Mouse (Mus musculus): ENCODE measurements around the gene Trpv1. TPM values are rescaled to one million over a fixed set of nuclear protein-coding genes. Genes with fewer than 3 reads are reported as not detected.

Trpv1 gene
- polyA plus RNA-seq (2011; ENCODE audit: insufficient read depth, insufficient read length, low read depth, missing spikeins), result not detected in 2 replicates

- H3K4me3 ChIP-seq (ENCODE audit: low read depth, low read length), result no peak within 1 kb of the TSS
- H3K27me3 ChIP-seq (ENCODE audit: control insufficient read depth, insufficient read depth, low read length, poor library complexity, severe bottlenecking), result no peaks in the 10 kb centered on the region
- TF ChIP-seq CTCF (IDR thresholded peaks at IDR 0.05; ENCODE audit: low read depth, low read length) (no peak), EP300 (IDR thresholded peaks at IDR 0.05; ENCODE audit: insufficient read depth, low read depth, low read length) (no peak), POLR2A (IDR thresholded peaks at IDR 0.05; ENCODE audit: insufficient read depth, low read length) (no peak)
- H3K27ac ChIP-seq (ENCODE audit: insufficient read depth, low read length), result no peak within 1 kb of the TSS
- no peaks in the 10 kb centered on the region for H3K36me3 ChIP-seq (ENCODE audit: control insufficient read depth, insufficient read depth, low read length, poor library complexity, severe bottlenecking)
- no peaks in the 10 kb centered on the region for H3K9me3 ChIP-seq (replicated peaks; ENCODE audit: control insufficient read depth, insufficient read depth, low read length, poor library complexity, severe bottlenecking)
- H3K9ac ChIP-seq (ENCODE audit: low read depth, poor library complexity, severe bottlenecking), result no peak within 1 kb of the TSS
- no peaks in the 10 kb centered on the region for H3K4me1 ChIP-seq (ENCODE audit: control insufficient read depth, insufficient read depth, low read length)
Measured at GRCm38 (mm10) chr11:73233992-73234391, at the start of gene Trpv1. Trpv1 (plus strand) TSS chr11:73234292.

DNA sequence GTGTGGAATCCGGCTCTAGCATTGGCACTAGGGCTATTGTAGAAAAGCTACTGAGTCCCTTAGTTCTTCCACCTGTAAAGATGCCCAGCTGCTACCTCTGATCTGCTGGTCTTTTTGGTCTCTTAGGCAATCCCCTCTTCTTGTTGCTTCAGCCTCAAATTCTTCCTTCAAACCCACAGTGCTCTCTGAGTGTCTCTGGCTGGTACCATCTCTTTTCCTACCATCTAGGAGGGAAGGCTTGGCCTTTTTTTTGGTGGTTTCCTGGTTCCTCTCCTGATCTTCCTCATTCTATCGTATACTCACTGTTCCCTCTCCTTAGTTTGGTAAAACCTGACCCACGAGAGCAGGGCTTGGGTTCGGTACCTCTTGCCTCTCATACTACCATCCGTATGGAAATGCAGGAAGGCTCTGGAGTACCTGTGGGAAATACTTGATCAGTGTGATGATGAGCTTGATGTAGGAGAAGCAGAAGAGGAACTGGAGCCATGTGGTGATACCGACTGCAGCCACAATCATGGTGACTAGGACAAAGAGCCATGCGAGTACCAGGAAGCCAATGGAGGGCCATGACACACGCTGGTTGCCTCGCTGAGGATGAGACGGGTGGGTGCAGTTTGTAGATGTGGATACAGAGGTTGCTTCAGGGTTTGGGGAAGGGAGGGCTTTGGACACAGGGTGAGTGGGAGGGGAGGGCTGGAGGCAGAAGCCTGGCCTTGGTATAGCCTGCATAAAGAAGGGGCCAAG is 48.0 kb upstream of the Trpv1 start:
- TF ChIP-seq CTCF (IDR thresholded peaks at IDR 0.05; ENCODE audit: low read depth, low read length) (no peak), EP300 (IDR thresholded peaks at IDR 0.05; ENCODE audit: insufficient read depth, low read depth, low read length) (no peak), POLR2A (IDR thresholded peaks at IDR 0.05; ENCODE audit: insufficient read depth, low read length) (no peak)
- no peaks in the 10 kb centered on the region for H3K9me3 ChIP-seq (replicated peaks; ENCODE audit: control insufficient read depth, insufficient read depth, low read length, poor library complexity, severe bottlenecking)
- H3K9ac ChIP-seq (ENCODE audit: low read depth, poor library complexity, severe bottlenecking), result no peak overlapping the region
- no peaks in the 10 kb centered on the region for H3K36me3 ChIP-seq (ENCODE audit: control insufficient read depth, insufficient read depth, low read length, poor library complexity, severe bottlenecking)
- no peak overlapping the region for H3K27ac ChIP-seq (ENCODE audit: insufficient read depth, low read length)
- H3K4me1 ChIP-seq (ENCODE audit: control insufficient read depth, insufficient read depth, low read length), result no peaks in the 10 kb centered on the region
- no peak overlapping the region for H3K4me3 ChIP-seq (ENCODE audit: low read depth, low read length)
- no peaks in the 10 kb centered on the region for H3K27me3 ChIP-seq (ENCODE audit: control insufficient read depth, insufficient read depth, low read length, poor library complexity, severe bottlenecking)

DNA sequence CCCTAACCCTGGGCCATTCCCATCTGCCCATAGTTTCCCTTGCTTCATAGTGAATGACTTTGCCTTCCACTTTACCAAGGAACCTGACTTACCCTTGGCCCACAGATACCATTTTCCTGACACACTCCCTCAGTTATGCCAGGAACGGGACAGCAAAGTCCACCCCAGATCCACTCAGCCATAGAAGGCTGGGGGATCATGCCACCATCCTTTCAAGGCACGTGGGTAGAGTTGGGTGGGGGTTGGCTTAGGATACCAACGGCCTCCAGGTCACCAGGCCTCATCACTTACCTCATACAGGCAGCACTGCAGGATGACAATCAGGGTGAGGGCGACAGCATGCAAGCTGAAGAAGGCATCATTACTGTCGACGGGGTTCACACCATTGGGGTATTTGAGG is 46.9 kb upstream of the Trpv1 start:
- no peaks in the 10 kb centered on the region for H3K27me3 ChIP-seq (ENCODE audit: control insufficient read depth, insufficient read depth, low read length, poor library complexity, severe bottlenecking)
- no peak overlapping the region for H3K9ac ChIP-seq (ENCODE audit: low read depth, poor library complexity, severe bottlenecking)
- H3K4me3 ChIP-seq (ENCODE audit: low read depth, low read length), result no peak overlapping the region
- TF ChIP-seq EP300 (IDR thresholded peaks at IDR 0.05; ENCODE audit: insufficient read depth, low read depth, low read length) (no peak), POLR2A (IDR thresholded peaks at IDR 0.05; ENCODE audit: insufficient read depth, low read length) (no peak), CTCF (IDR thresholded peaks at IDR 0.05; ENCODE audit: low read depth, low read length) (no peak)
- no peaks in the 10 kb centered on the region for H3K4me1 ChIP-seq (ENCODE audit: control insufficient read depth, insufficient read depth, low read length)
- no peaks in the 10 kb centered on the region for H3K9me3 ChIP-seq (replicated peaks; ENCODE audit: control insufficient read depth, insufficient read depth, low read length, poor library complexity, severe bottlenecking)
- H3K36me3 ChIP-seq (ENCODE audit: control insufficient read depth, insufficient read depth, low read length, poor library complexity, severe bottlenecking), result no peaks in the 10 kb centered on the region; the same call in 1 of the 2 replicates
- H3K27ac ChIP-seq (ENCODE audit: insufficient read depth, low read length), result no peak overlapping the region

- Histone ChIP-seq H3K27me3 (ENCODE audit: control insufficient read depth, insufficient read depth, low read length, poor library complexity, severe bottlenecking) (no peaks in the 10 kb centered on the region), H3K4me1 (ENCODE audit: control insufficient read depth, insufficient read depth, low read length) (no peaks in the 10 kb centered on the region), H3K36me3 (ENCODE audit: control insufficient read depth, insufficient read depth, low read length, poor library complexity, severe bottlenecking) (no peaks in the 10 kb centered on the region; the same call in 1 of the 2 replicates), H3K27ac (ENCODE audit: insufficient read depth, low read length) (no peak overlapping the region), H3K9me3 (replicated peaks; ENCODE audit: control insufficient read depth, insufficient read depth, low read length, poor library complexity, severe bottlenecking) (no peaks in the 10 kb centered on the region), H3K4me3 (ENCODE audit: low read depth, low read length) (no peak overlapping the region), H3K9ac (ENCODE audit: low read depth, poor library complexity, severe bottlenecking) (no peak overlapping the region)
- TF ChIP-seq EP300 (IDR thresholded peaks at IDR 0.05; ENCODE audit: insufficient read depth, low read depth, low read length) (no peak), POLR2A (IDR thresholded peaks at IDR 0.05; ENCODE audit: insufficient read depth, low read length) (no peak), CTCF (IDR thresholded peaks at IDR 0.05; ENCODE audit: low read depth, low read length) (no peak)
Measured at GRCm38 (mm10) chr11:73193047-73193446, 41.0 kb upstream of the Trpv1 start.

GRCm38 (mm10) chr11:73194444-73194843 is 39.6 kb upstream of the Trpv1 start:
- Histone ChIP-seq H3K4me1 (ENCODE audit: control insufficient read depth, insufficient read depth, low read length) (no peaks in the 10 kb centered on the region), H3K27me3 (ENCODE audit: control insufficient read depth, insufficient read depth, low read length, poor library complexity, severe bottlenecking) (no peaks in the 10 kb centered on the region), H3K36me3 (ENCODE audit: control insufficient read depth, insufficient read depth, low read length, poor library complexity, severe bottlenecking) (no peaks in the 10 kb centered on the region; the same call in 1 of the 2 replicates), H3K9me3 (replicated peaks; ENCODE audit: control insufficient read depth, insufficient read depth, low read length, poor library complexity, severe bottlenecking) (no peaks in the 10 kb centered on the region), H3K4me3 (ENCODE audit: low read depth, low read length) (no peak overlapping the region), H3K27ac (ENCODE audit: insufficient read depth, low read length) (no peak overlapping the region), H3K9ac (ENCODE audit: low read depth, poor library complexity, severe bottlenecking) (no peak overlapping the region)
- no peak for TF ChIP-seq POLR2A (IDR thresholded peaks at IDR 0.05; ENCODE audit: insufficient read depth, low read length)
- TF ChIP-seq EP300 (IDR thresholded peaks at IDR 0.05; ENCODE audit: insufficient read depth, low read depth, low read length), result no peak
- TF ChIP-seq CTCF (IDR thresholded peaks at IDR 0.05; ENCODE audit: low read depth, low read length), result no peak

GRCm38 (mm10) chr11:73198190-73198589 is 35.9 kb upstream of the Trpv1 start:
- Histone ChIP-seq H3K36me3 (ENCODE audit: control insufficient read depth, insufficient read depth, low read length, poor library complexity, severe bottlenecking) (no peaks in the 10 kb centered on the region), H3K4me3 (ENCODE audit: low read depth, low read length) (peak overlapping the region; percentile 91), H3K4me1 (ENCODE audit: control insufficient read depth, insufficient read depth, low read length) (no peaks in the 10 kb centered on the region), H3K9me3 (replicated peaks; ENCODE audit: control insufficient read depth, insufficient read depth, low read length, poor library complexity, severe bottlenecking) (no peaks in the 10 kb centered on the region), H3K27me3 (ENCODE audit: control insufficient read depth, insufficient read depth, low read length, poor library complexity, severe bottlenecking) (no peaks in the 10 kb centered on the region), H3K9ac (ENCODE audit: low read depth, poor library complexity, severe bottlenecking) (peak overlapping the region; percentile 45), H3K27ac (ENCODE audit: insufficient read depth, low read length) (no peak overlapping the region)
- TF ChIP-seq POLR2A (IDR thresholded peaks at IDR 0.05; ENCODE audit: insufficient read depth, low read length) (no peak), EP300 (IDR thresholded peaks at IDR 0.05; ENCODE audit: insufficient read depth, low read depth, low read length) (no peak), CTCF (IDR thresholded peaks at IDR 0.05; ENCODE audit: low read depth, low read length) (no peak)

All from ES-Bruce4 (cell line).